Mouse (Mus musculus): Measurements from ENCODE around the gene Crocc.

Gene Crocc

GRCm38 (mm10) chr4:141060426-141061301, at the start of gene Crocc:
Crocc (minus strand) TSS chr4:141060550.
- peak; percentile 98 for DNase-seq (ENCODE audit: low spot score in 2 of 2)

GRCm38 (mm10) chr4:141108196-141108732, 47.9 kb upstream of the Crocc start:
- no peak for DNase-seq (ENCODE audit: low spot score in 2 of 2)

GRCm38 (mm10) chr4:141106526-141107183, 46.3 kb upstream of the Crocc start:
- no peak for DNase-seq (ENCODE audit: low spot score in 2 of 2)

DNA sequence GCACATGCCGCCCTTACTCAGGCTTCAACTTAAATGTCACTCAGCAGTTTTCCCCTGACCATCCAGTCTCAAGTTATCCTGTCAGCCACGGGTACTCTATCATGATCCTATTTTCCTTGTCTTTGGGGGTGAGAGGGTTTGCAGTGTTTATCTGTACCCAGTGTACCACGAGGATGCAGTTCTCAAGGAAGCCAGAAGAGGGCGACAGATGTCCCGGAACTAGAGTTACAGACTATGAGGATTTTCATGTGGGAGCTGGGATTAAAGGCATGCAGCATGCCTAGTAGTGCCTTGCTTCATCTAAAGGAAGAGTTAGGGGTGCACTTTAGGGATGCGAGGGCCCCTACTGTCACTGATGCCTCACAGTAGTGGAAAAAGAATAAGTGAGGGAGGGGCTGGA, 41.5 kb upstream of the Crocc start:
- no peak for DNase-seq (ENCODE audit: low spot score in 2 of 2)

- DNase-seq (ENCODE audit: low spot score in 2 of 2) = no peak
These were observed 40.9 kb upstream of the Crocc start for GRCm38 (mm10) chr4:141101291-141101690.

DNA sequence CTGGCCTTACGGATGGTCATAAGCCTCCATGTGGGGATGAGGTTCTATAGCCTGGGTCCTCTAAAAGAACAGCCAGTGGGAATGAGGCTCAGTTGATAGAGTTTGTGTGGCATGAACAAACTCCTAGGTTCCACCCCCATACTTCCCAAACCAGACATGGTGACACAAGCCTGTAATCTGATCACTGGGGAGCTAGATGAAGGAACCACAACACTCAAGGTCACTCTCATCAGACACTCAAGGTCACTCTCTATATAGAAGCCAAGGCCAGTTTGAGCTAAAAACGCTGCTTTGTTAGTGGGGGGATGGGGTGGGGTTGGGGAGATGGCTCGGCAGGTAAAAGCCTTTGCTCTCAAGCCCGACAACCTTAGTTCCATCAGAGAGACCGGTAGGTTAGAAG, 39.6 kb upstream of the Crocc start:
- no peak for DNase-seq (ENCODE audit: low spot score in 2 of 2)

DNA sequence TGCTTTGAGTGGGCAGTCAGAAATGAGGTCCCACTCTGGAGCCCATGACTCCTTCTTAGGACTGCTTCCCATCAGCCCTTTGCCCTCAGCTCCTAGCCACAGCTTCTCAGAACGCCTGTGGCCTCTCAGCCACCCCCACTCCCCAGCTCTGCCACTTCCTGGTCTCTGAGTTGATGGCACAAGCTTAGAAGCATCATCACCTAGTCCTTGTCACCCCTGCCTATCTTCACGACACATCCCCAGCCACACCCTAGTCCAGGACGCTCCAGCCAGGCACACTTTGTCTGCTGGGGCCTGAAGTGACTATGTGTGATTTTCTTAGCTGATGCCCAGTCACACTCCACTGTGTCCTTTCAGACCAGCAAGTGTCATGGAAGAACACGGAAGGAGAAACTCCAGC, 38.6 kb upstream of the Crocc start:
- no peak for DNase-seq (ENCODE audit: low spot score in 2 of 2)

- no peak for DNase-seq (ENCODE audit: low spot score in 2 of 2)
These were observed 36.4 kb upstream of the Crocc start for GRCm38 (mm10) chr4:141096710-141097109.

GRCm38 (mm10) chr4:141095016-141095415, 34.7 kb upstream of the Crocc start:
- no peak for DNase-seq (ENCODE audit: low spot score in 2 of 2)

DNA sequence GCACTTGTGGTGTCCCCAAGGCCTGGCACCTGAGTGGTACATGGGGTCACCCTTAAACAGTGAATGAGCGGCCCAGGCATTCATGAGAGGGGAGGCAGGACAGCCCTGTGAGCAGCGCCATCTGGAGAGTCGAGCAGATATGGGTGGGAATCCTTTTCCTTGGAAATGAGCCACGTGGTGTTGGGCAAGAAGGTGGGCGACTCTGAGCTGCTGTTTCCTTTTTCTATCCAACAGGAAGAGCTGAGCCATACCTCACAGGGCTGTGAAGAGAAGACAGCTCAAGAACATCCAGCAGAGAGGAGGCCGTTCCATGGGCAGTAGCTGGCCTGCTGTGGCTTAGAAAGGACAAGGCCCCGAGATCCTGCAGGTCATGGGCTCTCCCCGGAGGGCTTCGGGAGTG, 28.4 kb upstream of the Crocc start:
- no peak for DNase-seq (ENCODE audit: low spot score in 2 of 2)

DNA sequence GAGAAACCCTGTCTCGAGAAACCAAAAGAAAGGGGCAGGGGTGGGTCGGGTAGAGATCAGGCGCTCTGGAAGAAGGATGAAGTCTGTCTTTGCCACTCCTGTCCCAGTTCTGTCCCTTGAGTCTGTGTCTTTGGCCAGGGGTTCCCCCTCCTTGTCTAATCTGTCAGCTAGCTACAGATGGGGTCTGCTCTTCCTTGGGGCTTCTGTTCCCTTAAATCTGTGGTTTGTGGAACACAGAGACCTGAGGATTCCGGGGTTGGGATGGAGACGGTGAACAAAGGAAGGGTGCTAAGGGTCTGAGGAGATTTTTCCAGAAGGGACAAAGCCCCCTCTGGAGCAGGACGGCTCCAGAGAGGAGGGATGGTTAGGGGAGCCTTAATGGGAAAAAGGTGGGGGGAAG, 27.7 kb upstream of the Crocc start, which contains the start of gene Spata21:
Spata21 (plus strand) TSS at position 301 of the 400 bp plus-strand sequence.
- DNase-seq (ENCODE audit: low spot score in 2 of 2) = no peak

DNA sequence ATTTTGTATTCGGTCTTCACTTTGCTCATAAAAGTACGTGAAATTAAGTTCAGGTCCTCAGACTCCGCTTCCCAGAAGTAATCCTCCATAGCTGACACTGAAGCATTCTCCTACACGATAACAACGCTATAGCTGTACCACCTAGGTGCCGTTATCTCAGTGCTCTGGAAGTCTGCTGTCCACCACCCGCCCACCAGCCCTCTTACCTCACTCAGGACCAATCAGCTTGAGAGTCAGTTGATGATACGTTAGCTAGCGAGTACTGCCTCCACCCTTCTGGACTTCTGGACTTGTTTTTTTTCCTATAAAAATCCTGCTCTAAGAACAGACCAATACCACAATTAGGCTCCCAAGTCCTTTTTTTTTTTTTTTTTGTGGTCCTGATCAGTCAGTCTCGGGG, 26.5 kb upstream of the Crocc start:
- no peak for DNase-seq (ENCODE audit: low spot score in 2 of 2)

GRCm38 (mm10) chr4:141078510-141079137, 18.3 kb upstream of the Crocc start:
- DNase-seq (ENCODE audit: low spot score in 2 of 2) = no peak

DNA sequence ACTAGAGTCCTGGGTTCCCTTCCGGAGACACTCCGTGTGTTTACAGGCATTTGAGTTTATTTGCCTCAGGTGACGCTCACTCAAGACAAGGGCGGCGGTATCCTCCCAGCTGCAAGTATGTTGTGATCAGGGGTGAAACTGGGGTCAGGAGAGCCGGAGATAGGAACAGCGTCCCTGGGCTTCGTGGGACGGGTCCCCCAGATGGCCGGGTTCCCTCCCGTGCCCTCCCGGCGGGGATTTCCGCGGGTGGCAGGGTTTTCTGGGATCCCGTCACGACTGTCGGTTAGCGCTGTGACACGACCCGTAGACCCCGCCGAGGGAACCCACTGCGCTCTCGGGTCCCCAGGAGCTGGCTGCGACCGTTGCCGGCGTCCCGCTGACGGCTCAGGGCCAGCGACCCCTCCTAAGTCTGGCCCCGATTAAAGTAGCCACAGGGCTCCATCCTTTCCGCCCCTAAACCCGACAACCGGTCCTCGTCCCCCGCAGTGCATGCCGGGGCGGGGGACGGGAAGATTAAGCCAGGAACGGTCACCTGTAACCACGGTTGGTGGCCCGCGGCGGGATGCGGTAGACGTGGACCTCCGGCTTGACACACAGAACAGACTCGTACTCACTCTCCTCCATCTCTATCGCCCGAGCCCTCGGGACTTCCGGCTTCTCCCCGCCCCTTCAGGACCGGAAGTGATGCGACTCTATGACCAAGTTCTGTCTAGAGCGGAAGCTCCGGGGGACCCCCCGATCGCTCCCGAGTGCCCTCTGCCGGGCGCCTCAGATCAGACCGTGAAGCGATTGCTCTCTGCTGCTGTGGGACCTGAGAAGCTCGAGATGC, 17.5 kb upstream of the Crocc start, which contains the start of gene Necap2:
Necap2 (minus strand) TSS at position 677 of the 829 bp plus-strand sequence.
- peak; percentile 93 to 95 for DNase-seq (ENCODE audit: low spot score in 2 of 2)

DNA sequence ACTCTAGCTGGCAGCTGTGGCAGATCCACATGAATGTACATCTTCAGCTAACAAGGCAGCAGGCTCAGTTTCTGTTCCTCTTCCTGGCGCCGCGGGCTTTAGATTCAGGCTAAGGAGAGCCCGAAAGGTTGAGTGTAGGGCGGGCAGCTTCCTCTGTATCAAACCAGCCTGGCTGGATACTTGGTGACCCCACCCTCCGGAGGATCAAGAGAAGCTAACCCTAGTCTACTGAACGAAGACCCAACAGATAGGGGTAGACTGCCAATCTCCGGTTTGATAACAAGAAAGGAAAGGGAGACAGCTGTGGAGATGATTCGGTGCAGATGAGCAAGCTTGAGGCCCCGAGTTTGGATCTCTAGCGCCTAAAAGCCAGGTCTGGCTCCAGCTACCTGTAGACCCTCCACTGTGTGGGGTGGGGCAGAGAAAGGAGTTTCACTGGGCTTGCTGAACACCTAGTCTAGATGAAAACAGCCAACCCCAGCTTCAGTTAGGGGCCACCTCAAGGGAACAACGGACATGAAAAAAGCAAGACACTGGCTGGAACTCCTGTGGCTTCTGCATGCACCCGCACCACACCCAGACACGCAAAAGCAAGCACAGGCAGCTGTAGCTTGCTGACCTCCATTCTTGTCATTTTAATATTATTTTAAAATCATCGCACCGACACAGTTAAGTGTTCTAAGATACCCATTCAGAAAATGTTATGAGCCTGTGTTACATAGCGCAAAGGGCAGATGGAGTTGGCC, 16.6 kb upstream of the Crocc start:
- DNase-seq (ENCODE audit: low spot score in 2 of 2) = peak; percentile 83 to 86

GRCm38 (mm10) chr4:141074109-141074508, 13.8 kb upstream of the Crocc start:
- no peak for DNase-seq (ENCODE audit: low spot score in 2 of 2)

GRCm38 (mm10) chr4:141073661-141074060, 13.3 kb upstream of the Crocc start:
- DNase-seq (ENCODE audit: low spot score in 2 of 2) = no peak

GRCm38 (mm10) chr4:141072502-141072901, 12.2 kb upstream of the Crocc start:
- no peak for DNase-seq (ENCODE audit: low spot score in 2 of 2)

DNA sequence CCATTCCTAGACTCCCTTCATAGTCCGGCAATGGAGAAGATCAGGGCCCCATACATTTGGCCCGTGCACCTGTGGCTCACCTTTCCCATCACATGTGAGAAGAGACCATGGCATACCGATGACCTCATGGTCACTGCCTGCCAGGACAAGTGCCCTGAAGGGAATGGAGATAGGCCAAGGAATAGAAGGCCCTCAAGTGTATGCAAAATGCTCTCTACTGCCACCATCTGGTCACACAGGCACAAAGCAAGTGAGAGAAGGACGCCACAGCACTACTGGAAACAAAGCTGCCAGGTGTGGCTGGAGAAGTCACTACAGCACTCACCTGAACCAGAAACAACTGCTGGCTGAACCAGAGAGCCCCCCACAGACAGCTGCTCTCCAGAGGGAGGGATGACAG, 9.4 kb upstream of the Crocc start:
- peak; percentile 28 to 48 for DNase-seq (ENCODE audit: low spot score in 2 of 2)

- DNase-seq (ENCODE audit: low spot score in 2 of 2) = peak in 1 of 2 experiments; percentile 16
These were observed 8.3 kb upstream of the Crocc start for GRCm38 (mm10) chr4:141068655-141069054.
